Mouse (Mus musculus): ENCODE data around the gene Urad.

Gene Urad

DNA sequence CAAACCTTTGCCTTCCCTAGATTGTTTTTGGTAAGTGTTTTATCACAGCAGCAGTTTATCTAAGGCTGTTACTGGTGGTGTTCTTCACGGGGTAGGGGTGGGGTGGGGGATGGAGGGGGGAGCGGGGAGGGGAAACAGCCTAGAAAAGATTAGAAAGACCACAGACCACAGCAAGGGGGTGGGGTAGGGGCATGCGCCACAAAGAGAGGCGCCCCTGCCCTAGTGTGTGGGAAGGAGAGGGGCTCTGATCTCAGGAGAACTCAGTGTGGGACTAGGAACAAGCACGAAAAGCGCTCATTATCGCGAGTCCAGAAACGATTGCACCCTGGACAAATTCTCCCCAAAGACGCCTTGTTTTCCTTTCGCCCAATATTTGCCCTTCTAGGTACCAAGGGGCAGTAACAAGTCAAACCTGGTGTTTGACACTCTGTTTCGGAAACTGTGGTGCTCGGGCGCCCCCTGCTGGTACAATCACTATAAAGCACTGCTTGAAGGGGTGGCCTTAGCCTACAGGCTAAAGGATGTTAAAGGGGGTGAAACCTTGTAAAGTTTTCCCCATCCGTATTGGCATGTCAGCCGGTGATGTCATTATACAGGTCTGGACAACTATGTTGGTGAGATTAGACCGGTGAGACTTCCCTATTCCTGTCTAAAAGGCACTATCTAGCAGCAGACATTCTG lies 1.1 kb upstream of the Urad start:
- peak; percentile 82 to 84 for DNase-seq

DNA sequence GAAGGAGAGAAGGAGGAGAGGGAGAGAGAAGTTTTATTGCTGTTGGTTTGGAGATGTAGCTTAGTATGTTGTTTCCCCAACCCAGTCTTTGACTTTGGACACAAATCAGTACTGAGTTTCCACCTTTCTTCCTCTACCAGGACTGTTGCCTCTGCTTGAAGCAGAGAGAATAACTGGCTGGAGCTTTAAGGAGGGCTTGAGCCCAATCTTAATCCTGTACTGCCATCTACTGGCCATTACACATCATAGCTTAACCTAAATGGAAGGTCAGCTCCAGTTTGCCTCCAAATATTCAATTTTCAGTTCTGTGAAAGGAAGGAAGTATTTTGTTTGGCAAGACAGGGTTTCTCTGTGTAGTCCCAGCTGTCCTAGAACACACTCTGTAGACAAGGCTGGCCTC lies 2.6 kb downstream of the Urad start:
- no peak for DNase-seq

DNA sequence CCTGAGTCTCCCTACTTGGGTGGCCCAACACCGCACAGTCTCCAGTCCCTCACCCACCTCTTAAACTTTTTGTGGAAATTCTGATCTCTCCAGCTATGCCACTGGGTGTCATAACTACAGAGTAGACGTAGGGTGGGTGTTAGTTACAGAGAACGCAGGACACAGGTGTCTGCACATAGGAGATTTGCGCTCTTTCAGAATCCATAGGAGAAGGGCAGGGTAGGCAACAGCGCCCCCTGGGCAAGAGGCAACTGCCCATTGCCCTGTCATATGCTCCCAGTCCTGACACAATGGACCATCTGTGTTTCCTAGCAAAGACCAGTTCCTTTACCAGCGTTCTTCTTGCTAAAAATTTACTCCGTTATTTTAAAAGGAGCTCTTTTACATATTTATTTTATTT lies 4.2 kb downstream of the Urad start:
- DNase-seq = no peak

DNA sequence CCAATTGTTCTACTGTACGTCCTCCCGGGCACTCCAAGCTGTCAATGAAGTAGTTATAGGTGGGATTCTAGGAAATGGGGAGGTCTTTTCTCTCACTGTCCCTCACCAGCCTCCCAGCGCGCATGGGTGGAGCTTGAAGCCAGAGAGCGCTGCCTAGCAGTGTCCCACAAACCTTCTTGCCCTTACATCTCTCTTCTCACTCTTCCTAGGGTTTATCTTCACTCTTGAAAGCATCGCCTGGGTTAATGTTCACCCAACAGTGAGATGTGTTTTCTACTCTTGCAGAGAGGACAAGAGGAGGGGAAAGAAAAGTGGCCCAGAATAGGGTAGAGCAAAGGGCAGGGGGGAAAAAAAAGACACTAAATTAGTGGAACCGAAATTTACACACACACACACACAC lies 4.9 kb downstream of the Urad start:
- DNase-seq = no peak

DNA sequence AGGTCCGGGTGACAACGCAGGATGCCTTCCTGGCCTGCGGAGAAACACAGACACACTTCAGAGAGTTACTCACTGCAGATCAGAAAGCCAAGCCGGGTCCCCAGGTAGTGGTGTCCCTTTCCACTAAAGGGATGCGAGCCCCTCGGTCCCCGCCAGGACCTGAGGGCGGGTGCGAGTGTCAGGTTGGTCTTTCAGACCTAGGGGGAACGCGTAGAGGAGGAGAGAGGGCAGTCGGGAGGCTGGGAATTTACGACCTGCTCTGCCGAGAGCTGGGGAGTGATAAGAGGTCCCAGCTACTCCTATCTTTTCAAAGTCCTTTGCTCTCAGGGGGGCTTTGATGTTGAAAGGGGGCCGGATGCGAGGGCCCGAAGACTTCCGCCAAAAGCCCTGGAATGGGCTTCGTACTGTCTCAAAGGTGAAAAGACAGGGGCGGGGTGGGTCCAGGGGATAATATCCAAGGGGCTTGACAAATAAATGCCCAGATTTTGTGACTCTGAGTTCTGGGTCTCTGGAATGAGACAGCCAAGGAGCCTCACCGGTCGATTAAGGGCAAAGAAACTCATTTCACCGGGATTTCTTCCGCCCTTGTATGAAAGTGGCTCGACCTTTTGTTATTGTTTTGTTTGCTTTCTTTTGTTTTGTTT lies 6.7 kb downstream of the Urad start:
- no peak for DNase-seq

DNA sequence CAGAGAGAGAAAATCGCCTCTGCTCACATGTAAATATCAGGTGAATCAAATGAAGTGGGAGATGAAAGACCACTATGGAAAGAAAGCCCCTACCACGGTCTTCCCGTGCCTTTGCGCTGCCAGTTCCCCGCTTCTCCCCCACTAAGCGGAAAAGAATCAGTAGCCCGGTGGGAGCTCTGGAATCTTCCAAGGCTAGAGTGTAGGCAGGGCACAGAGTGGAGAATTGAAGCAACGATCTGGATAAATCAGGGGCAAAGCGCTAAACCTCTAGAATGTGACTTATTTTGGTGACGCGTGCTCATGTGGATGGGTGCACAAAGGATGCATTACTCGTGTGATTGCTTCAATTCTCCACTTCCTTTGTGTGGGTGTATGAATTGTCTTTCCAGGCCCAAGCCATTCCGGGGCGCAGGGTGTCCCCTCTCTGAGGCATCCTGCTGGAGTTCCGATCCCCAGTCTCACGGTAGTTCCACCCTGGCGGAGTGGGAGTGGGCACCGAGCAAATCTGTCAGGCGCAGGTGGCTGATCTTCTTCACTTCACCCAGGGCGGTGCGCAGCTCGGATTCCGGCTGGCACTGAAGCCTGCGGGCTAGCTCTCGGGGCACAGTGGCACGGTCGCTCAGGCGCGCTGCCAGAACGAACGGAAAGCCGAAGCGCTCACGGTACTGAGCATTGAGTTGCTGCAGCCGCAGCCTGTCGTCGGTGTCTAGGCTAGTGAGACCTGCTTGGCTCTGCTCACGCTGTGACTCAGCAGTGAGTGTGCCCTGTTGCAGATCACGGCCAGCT lies 7.4 kb downstream of the Urad start:
- DNase-seq = no peak

GRCm38 (mm10) chr5:147312830-147313685 lies 9.2 kb downstream of the Urad start:
- DNase-seq = no peak

- no peak for DNase-seq
These were observed 12.5 kb downstream of the Urad start for GRCm38 (mm10) chr5:147309786-147310185.

GRCm38 (mm10) chr5:147308451-147308850 lies 13.8 kb downstream of the Urad start:
- DNase-seq = no peak

- DNase-seq = no peak
These were observed 14.8 kb downstream of the Urad start for GRCm38 (mm10) chr5:147307398-147307785.

- DNase-seq = no peak
These were observed 15.4 kb downstream of the Urad start, which contains the start of gene Cdx2 for GRCm38 (mm10) chr5:147306638-147307397. Gene Cdx2, minus strand, starts transcription at chr5:147307270.

- DNase-seq = no peak
These were observed 16.2 kb downstream of the Urad start for GRCm38 (mm10) chr5:147305856-147306637.

DNA sequence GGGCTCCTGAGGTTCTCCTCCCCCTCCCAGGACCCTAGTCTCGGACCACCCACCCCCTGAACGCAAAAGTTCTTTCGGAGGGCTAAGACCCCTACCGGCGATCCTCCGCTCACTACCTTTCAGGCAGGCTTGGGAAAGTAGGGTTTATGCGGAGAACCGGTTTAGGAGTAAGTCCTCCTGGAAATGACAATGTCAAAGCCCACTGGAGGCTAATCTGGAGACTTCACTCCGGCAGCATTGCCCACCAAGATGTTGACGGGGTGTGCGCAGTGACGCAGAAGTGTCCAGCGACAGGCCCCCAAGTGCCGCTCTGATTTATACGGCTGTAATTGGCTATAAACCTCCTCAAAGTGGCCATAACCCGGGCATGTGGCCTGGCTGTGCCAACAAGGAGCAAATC lies 17.1 kb downstream of the Urad start:
- no peak for DNase-seq

DNA sequence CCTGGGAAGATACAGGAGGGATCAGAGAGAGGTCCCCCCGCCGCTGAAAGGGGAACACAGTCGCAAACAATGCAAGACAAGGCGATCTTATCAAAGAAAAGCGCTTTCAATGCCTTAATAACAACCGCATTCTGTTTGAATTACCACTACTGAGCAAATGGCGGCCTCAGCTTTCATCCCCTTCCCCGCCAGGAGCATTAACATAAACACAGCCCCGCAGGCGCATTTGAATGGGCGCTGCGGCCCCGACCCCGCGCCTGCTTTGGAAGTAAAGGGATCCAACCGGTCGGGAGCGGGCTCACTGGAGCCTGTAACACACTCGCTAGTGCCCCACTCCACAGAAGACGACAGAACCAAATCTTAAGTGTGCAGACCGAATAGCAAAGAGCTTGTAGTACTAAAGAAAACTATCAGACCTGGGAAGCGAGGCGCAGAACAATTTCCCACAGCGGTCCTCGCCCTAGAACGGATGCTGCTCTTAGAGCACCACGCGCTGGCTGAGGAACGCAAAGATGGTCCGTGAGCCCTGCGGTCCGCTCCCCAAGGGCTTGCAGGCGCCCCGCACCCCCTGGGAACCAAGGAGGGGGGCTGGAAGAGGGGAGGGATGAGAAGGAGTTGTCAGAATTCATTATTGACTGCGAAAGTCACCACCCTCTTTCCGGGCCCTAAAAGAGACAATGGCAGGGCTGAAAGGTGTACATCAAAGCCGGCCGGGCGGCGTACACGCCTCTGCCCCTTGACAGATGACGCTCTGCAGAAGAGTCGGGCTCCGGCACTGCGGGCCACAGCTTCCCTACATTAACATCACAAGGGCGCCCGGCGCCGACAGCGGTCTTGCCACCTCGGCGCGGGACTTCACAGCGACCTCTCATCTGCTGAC lies 17.7 kb downstream of the Urad start:
- DNase-seq = no peak

- no peak for DNase-seq
These were observed 19.4 kb downstream of the Urad start for GRCm38 (mm10) chr5:147302746-147303400.

DNA sequence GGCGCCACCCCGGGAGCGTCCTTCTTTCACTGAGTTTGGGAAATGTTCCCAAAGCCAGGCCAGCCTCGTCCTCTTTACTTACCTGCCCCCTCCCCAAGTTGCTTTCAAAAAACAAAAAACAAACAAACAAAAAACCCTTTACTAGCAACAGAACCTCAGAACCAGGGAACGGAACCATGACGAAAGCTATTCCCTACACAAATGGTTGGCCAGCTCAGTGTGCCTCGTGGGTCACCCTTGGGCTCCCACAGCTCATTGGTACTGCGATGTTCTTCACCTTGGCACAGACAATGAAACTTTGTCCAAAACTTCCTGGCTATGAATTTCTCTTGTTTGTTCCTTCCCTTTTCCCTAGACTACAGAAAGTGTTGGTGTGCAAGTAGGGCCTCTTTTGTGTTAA lies 20.1 kb downstream of the Urad start:
- no peak for DNase-seq

DNA sequence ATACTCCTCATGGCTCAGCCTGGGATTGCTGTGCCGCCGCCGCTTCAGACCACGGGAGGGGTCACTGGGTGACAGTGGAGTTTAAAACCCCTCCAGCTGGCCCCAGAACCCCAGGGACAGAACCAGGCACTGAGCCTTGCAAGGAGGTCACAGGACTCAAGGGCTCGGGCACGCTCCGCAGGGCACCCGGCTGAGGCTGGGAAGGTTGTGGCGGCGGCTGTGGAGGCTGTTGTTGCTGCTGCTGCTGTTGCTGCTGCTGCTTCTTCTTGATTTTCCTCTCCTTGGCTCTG lies 20.5 kb downstream of the Urad start:
- DNase-seq = no peak

GRCm38 (mm10) chr5:147300917-147301780 lies 21.1 kb downstream of the Urad start:
- no peak for DNase-seq

- no peak for DNase-seq
These were observed 22.3 kb downstream of the Urad start for GRCm38 (mm10) chr5:147300001-147300363.

All from thymus, postnatal 36 days (tissue).